Comparison of ENCODE assay signal across 2 mouse cellular contexts in genomic region chr11:97653376-97653775, GRCm38 (mm10).
TF ChIP-seq lines count a peak whose summit lies in the region.

No protein-coding gene starts in this region.

TF ChIP-seq in CH12.LX, 34 proteins besides CTCF, POLR2A, EP300 and RAD21:
- TF ChIP-seq POLR2AphosphoS2 (IDR thresholded peaks at IDR 0.05; ENCODE audit: low read depth, low read length) = peak; percentile 65; the same call in 1 of the 2 replicates

TF ChIP-seq in MEL, 35 proteins besides CTCF, POLR2A, EP300 and RAD21:
- TF ChIP-seq TBP (IDR thresholded peaks at IDR 0.05; ENCODE audit: low read depth, low read length) = peak; percentile 92
